Mouse (Mus musculus) central nervous system, embryonic 18 days (tissue): ENCODE measurements around the gene Tcf12. TPM values are rescaled to one million over a fixed set of nuclear protein-coding genes. Genes with fewer than 3 reads are reported as not detected.

ENCODE experiments used
- polyA plus RNA-seq: library from polyadenylated mRNA; depleted of rRNA; stranded (reverse); fragments of >200 nt; gene quantifications from 2 replicates; pipeline ENCODE4 v1.2.3, GENCODE M21; 2012; rRNA removed

Tcf12 gene
- polyA plus RNA-seq, result 61.4 and 66.7 TPM in 2 replicates

DNA sequence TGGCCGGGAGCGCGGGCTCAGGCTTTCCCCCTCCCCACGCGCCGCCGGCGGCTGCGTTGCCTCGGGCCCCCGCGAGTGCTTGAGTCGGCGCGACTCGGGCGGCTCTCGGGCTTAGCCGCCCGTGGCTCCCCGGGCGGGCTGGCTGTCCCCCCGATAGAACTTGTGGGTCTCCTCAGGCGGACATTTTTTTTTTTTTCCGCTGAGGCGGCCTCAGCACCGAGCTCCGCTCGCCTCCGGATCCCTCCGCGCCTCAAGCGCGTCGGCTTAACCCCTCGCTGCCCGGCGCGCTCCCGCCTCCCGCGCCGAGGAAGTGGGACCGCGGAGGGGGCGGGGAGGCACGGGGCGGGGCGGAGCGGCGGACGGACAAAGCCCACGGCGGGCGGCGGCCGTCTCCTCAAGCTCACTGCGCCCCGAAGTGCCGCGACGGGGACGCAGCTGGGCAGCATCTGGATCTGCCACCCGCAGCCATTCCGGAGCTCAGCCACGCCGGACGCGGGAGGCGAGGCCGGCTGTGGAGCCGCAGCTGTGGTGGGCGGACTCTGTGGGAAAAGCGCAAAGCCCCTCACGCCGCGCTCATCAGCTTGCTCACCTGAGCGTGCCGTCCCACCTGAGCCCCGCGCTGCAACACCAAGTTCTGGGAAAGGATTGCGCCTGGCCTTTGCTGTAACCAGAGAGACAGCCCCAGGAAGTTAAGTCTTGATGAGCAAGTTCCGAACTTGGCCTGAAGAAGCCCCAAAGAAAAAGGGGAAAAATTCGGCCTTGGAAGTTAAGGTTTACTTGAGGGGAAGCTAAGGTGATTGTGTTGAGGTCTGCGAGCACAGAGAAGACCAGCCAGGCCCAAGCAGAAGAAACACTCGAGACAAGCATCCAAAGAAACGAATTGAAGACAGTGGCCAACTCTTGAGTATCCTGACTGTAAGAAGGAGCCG lies at the start of gene Tcf12:
TSS of gene Tcf12 (minus strand) at position 250 of the 929 bp plus-strand sequence.

Other genes with a start within 250 kb of the Tcf12 start
- 60.5 and 65.8 TPM in 2 replicates for gene Zfp280d, start 163.0 kb upstream of the Tcf12 start, polyA plus RNA-seq